Mouse (Mus musculus) cerebellum, adult 2 months (tissue): ENCODE data around the gene Acsbg2. TPM values are rescaled to one million over a fixed set of nuclear protein-coding genes. Genes with fewer than 3 reads are reported as not detected.

Source experiments
- DNase-seq, 2 experiments: peaks; one replicate each; pipeline ENCODE4 v3.0.0; 2021
- H3K27ac ChIP-seq: fragments of 200-500 bp; 2 replicates; pipeline ENCODE4 v1.5.1; 2012; ENCODE audit warnings: low read length, control low read depth, inconsistent platforms; ENCODE audit not compliant: insufficient read depth
- H3K27me3 ChIP-seq: fragments of 200-500 bp; 2 replicates; pipeline ENCODE4 v1.6.1; 2012; ENCODE audit warnings: inconsistent platforms, mild to moderate bottlenecking, low read length, moderate library complexity; ENCODE audit not compliant: control insufficient read depth, insufficient read depth
- H3K4me1 ChIP-seq: fragments of 200-500 bp; 2 replicates; pipeline ENCODE4 v1.6.1; 2011; ENCODE audit warnings: low read length; ENCODE audit not compliant: control insufficient read depth, insufficient read depth
- H3K4me3 ChIP-seq: fragments of 200-500 bp; replicated peaks from 2 replicates; pipeline ENCODE3; 2011; ENCODE audit warnings: mild to moderate bottlenecking, low read depth, low read length, control low read depth; ENCODE audit not compliant: insufficient read depth
- CTCF ChIP-seq: fragments of 200-500 bp; IDR thresholded peaks from 2 replicates; pipeline ENCODE4 v1.5.1; 2011; ENCODE audit warnings: low read depth, mild to moderate bottlenecking, control low read depth, low read length, moderate library complexity, borderline replicate concordance; ENCODE audit not compliant: insufficient read depth
- POLR2A ChIP-seq: fragments of 200-500 bp; IDR thresholded peaks from 2 replicates; pipeline ENCODE4 v1.6.1; 2011; ENCODE audit warnings: low read length, control low read depth, borderline replicate concordance; ENCODE audit not compliant: insufficient read depth
- WGBS: fragments of 180-500 bp; shearing (Covaris S2); methylation state at CpG from one replicate; pipeline ENCODE4 v1.1.7; 2018; 5-methylcytosine and 5-hydroxymethylcytosine counted together
- polyA plus RNA-seq: library from polyadenylated mRNA; depleted of rRNA; stranded (reverse); fragments of >200 nt; gene quantifications from 2 replicates; pipeline ENCODE4 v1.2.3, GENCODE M21; 2012; rRNA removed

The Acsbg2 gene
- polyA plus RNA-seq, 1 experiment = 0.03 TPM

DNA sequence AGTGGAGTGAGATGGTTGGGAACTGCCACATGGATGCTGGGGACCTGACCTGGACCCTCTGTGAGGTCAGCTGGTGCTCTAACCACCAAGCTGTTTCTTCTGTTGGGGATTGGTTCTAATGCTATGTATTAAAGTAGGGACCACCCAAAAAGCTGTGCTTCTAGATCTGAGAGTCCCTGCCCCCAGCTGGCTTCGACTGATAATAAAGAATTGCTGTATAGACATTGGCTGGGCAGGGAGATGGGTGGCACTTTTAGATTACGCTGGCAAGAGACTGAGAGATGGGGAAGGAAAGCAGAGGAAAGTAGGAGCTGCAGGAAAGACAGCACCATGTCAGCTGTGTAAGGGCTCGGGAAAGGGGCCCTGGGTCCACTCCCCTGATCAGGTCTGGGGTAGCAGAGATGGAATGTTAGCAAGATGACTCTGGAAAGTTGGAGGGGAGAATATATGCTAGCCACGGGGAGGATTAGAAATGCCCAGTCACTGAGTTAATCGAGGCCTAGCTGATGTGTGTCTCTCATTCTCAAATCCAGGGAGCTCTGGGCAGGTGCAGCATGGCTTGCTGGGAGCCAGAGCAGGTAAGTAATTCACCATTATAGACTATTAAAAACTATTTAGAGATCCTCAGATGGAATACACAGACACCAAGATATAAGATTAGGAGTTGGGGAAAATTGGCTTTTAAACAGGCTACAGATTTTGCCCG, 80.5 kb downstream of the Acsbg2 start:
- Histone ChIP-seq H3K4me1 (no peaks in the 10 kb centered on the region), H3K4me3 (no peak overlapping the region), H3K27ac (no peak overlapping the region), H3K27me3 (no peaks in the 10 kb centered on the region)
- no peak for DNase-seq
- TF ChIP-seq POLR2A (no peak), CTCF (no peak)
- 68% methylated on average over 6 of the region's 6 CpGs for WGBS

Other genes starting within 250 kb of the Acsbg2 start
- 86.0 and 88.7 TPM in 2 replicates for gene Lonp1, start 247.6 kb downstream of the Acsbg2 start, polyA plus RNA-seq
- gene Catsperd, start 246.3 kb downstream of the Acsbg2 start, polyA plus RNA-seq = 1.2 and 1.4 TPM in 2 replicates
- 122 and 125 TPM in 2 replicates for gene Ranbp3, start 201.2 kb downstream of the Acsbg2 start, polyA plus RNA-seq
- gene Ndufa11, start 156.7 kb downstream of the Acsbg2 start, polyA plus RNA-seq = 518 and 557 TPM in 2 replicates
- gene Vmac, start 156.4 kb downstream of the Acsbg2 start, polyA plus RNA-seq = 17.0 and 18.2 TPM in 2 replicates
- 7.2 and 9.3 TPM in 2 replicates for gene Nrtn, start 116.9 kb downstream of the Acsbg2 start, polyA plus RNA-seq
- 168 and 169 TPM in 2 replicates for gene Dus3l, start 109.7 kb downstream of the Acsbg2 start, polyA plus RNA-seq
- gene Prr22, start 104.2 kb downstream of the Acsbg2 start, polyA plus RNA-seq = 3.0 and 3.5 TPM in 2 replicates
- gene Rfx2, start 43.4 kb downstream of the Acsbg2 start, polyA plus RNA-seq = 3.1 and 3.6 TPM in 2 replicates
- gene 1700061G19Rik, start 1.0 kb upstream of the Acsbg2 start, polyA plus RNA-seq = 0.03 TPM in 1 of 2 replicates, not detected in the other
- gene Mllt1, start 61.0 kb upstream of the Acsbg2 start, polyA plus RNA-seq = 45.7 and 47.9 TPM in 2 replicates
- not detected in 2 replicates for gene Acer1, start 107.7 kb upstream of the Acsbg2 start, polyA plus RNA-seq
- gene Clpp, start 115.9 kb upstream of the Acsbg2 start, polyA plus RNA-seq = 167 and 175 TPM in 2 replicates
- 56.7 and 70.4 TPM in 2 replicates for gene Alkbh7, start 122.9 kb upstream of the Acsbg2 start, polyA plus RNA-seq
- gene Pspn, start 125.6 kb upstream of the Acsbg2 start, polyA plus RNA-seq = 0.41 TPM in 1 of 2 replicates, not detected in the other
- 81.0 and 85.3 TPM in 2 replicates for gene Gtf2f1, start 136.8 kb upstream of the Acsbg2 start, polyA plus RNA-seq
- 0.10 and 0.34 TPM in 2 replicates for gene Gm17949, start 137.0 kb upstream of the Acsbg2 start, polyA plus RNA-seq
- 67.7 and 70.3 TPM in 2 replicates for gene Khsrp, start 157.1 kb upstream of the Acsbg2 start, polyA plus RNA-seq
- gene Slc25a41, start 167.2 kb upstream of the Acsbg2 start, polyA plus RNA-seq = 0.17 and 0.29 TPM in 2 replicates
- gene Crb3, start 184.7 kb upstream of the Acsbg2 start, polyA plus RNA-seq = 2.8 and 3.3 TPM in 2 replicates
- 178 and 211 TPM in 2 replicates for gene Slc25a23, start 185.4 kb upstream of the Acsbg2 start, polyA plus RNA-seq
- gene Dennd1c, start 204.1 kb upstream of the Acsbg2 start, polyA plus RNA-seq = 1.1 and 2.1 TPM in 2 replicates
- gene Tubb4a, start 213.3 kb upstream of the Acsbg2 start, polyA plus RNA-seq = 1,121 and 1,177 TPM in 2 replicates
- 5.8 and 7.7 TPM in 2 replicates for gene Tnfsf9, start 230.9 kb upstream of the Acsbg2 start, polyA plus RNA-seq